Mouse (Mus musculus): ENCODE measurements around the gene Mbd3l1.
A peak's percentile ranks its signal among the peaks of the same experiment; 100 is the strongest.

Gene Mbd3l1

DNA sequence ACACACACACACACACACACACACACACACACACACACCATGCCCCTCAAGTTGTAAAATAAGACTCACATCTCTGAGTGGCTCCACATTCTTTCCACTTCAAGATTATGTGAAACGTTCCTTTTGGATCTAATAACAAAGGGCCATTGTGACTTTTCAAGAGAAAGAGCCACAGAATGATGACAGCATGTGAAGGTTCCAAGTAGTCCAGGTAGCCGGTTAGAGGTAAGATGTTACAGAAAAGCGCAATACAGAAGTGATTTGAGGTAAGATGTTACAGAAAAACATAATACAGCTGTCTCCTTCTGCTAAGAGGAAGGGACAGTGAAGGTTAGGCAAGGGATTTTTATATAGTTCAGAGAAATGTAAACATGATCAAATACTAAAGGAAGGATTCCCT is at the start of gene Mbd3l1, which contains the start of gene Zfp558:
Gene Mbd3l1, plus strand, starts transcription at position 192 of the 400 bp plus-strand sequence.
Gene Zfp558, minus strand, starts transcription at position 101 of the 400 bp plus-strand sequence.
- DNase-seq (ENCODE audit: low read depth, low spot score): no peak

DNA sequence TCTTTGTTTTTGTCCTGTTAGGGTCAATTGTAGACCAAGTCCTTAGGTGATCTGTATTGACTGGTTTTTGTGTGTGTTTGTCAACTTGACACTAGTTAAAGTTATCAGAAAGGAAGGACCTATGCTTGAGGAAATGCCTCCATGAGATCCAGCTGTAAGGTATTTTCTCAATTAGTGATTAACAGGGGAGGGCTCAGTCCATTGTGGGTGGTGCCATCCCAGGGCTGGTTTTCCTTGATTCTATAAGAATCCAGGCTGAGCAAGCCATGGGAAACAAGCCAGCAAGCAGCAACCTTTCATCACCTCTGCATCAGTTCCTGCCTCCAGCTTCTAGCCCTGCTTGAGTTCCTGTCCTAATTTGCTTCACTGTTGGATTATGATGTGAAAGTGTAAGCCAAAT is 47.8 kb upstream of the Mbd3l1 start, which contains the start of gene Mbd3l2:
Gene Mbd3l2, plus strand, starts transcription at position 301 of the 400 bp plus-strand sequence.
- DNase-seq (ENCODE audit: low read depth, low spot score): no peak

DNA sequence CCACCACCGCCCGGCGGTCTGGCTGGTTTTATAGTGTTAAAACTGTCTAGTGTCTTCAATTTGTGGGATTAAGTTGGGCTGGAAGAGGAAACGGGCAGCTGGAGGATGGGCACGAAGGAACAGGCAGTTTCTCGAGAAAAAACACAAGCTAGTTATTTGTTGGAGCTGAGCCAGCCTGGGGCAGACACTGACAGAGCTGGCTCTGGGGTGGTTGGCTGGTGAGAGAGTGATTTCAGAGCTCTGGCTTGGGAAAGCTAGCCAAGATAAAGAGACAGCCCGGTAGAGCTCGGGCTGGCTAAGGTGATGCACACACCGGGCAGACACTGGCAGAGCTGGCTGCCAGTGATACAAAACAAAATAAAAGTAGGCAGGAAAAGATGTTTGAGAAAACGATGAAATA is 46.5 kb upstream of the Mbd3l1 start:
- DNase-seq (ENCODE audit: low read depth, low spot score): no peak

DNA sequence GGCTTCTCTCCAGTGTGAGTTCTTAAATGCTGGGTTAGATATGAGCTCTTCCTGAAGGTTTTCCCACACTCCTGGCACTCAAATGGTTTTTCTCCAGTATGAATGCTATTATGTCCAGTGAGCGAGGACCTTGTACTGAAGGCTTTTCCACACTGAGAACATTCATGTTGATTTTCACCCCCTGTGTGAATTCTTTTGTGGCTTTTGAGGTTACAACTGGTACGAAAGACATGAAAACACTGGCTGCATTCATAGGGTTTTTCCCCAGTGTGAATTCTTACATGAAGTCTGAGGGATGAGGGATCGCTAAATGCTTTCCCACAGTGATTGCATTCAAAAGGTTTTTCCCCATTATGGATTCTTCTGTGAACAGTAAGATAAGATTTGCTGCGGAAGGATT is 21.6 kb upstream of the Mbd3l1 start:
- no peak for DNase-seq (ENCODE audit: low read depth, low spot score)

DNA sequence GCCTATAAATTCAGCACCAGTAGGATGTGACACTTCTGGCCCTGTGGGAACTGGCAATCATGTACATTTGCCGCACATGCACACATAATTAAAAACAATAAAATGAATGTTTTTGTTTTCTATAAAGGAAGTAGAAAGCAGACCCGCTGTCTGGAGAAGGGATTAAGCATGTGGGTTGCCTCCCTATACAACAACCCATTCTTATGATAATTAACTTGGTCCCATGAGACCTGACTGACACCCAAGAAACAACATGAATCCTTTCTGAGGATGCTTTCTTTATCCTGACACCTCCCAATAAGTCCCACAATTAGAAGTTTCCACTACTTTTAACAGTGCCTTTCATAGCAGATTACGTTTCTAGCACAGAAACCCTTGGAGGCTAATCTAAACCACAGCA is 10.8 kb upstream of the Mbd3l1 start:
- DNase-seq (ENCODE audit: low read depth, low spot score): no peak

DNA sequence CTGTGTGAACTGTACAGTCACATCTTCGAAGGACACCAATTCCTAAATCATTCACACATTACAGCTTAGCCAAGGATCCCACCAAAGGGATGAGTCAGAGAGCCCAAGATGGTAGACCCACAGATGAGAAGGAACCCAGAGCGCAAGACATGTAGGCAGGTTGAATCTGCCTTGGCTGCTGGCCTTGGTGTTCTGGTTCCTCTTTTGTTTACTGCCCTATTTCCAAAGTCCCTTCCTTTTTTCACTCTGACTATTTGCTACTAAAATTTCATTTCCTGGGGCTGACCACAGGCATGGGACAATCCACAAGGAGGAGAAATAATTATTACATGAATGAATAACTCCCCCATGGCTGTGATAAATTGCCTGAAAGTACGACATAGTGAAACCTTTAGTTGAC is 10.2 kb upstream of the Mbd3l1 start:
- no peak for DNase-seq (ENCODE audit: low read depth, low spot score)

DNA sequence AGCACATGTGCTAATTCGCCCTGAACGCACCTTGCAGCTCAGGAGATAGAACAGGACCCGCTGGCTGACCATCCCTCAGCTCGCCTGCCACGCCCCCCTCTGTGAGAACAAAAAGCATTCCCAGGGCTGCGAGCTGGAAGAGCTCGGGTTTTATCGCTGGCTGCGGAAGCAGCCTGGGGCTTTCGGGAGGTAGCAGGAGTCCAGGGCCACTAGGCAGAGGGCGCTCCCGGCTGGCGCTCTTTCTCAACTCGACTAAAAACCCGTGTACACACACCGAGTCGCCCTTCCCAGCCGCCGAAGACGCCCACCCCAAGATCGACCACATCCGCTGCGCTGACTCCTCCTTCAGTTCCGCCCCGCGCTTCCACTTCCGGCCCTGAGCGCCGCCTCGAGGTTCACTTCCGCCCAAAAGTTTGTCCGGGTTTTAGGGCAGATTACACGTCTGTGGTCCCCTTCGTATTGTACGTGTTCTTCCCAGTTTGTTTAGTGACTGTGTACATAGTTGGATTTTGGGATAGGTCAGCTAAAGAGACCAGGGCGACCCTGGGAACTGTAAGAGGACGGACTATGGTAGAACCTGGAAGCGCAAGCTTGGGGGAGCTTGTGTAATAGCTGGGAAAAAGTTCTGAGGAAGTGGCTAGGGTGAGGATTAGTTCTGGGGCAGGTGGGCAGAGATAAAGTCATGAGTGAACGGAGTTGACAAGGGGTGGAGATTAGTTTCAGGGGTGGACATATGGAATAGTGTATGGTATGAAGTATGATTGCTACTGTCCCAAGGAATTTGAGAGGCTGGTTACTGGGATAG is 4.6 kb upstream of the Mbd3l1 start:
- DNase-seq (ENCODE audit: low read depth, low spot score): peak; percentile 88

DNA sequence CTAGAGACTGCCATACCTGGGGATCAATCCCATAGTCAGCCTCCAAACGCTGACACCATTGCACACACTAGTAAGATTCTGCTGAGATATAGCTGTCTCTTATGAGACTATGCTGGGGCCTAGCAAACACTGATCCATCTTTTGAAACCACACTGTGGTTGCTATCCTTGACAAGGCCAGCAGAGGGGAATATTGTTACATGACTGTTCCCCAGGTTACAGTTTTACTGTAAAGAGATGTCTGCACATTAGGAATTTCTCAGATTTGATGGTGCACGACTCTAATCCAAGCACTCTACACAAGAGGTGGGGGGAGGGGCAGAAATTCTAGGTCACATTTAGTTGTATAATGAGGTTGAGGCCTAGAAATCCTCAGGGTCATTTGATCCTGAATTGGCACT is 29.9 kb downstream of the Mbd3l1 start:
- DNase-seq (ENCODE audit: low read depth, low spot score): no peak

All from CD4-positive, CD25-positive, alpha-beta regulatory T cell, adult 2 months (primary cell).